Mouse (Mus musculus) heart, adult 2 months (tissue): ENCODE measurements around the gene Rpp30. TPM values are rescaled to one million over a fixed set of nuclear protein-coding genes. Genes with fewer than 3 reads are reported as not detected.
A peak's percentile ranks its signal among the peaks of the same experiment; 100 is the strongest.

ENCODE experiments used
- DNase-seq, 2 experiments: peaks; one replicate each; pipeline ENCODE4 v3.0.0; 2021
- H3K27ac ChIP-seq: fragments of 200-600 bp; 2 replicates; pipeline ENCODE4 v1.8.1; 2022
- H3K27me3 ChIP-seq: fragments of 200-500 bp; 2 replicates; pipeline ENCODE4 v1.6.1; 2012; ENCODE audit warnings: mild to moderate bottlenecking, low read length, inconsistent platforms, mixed read lengths; ENCODE audit not compliant: control insufficient read depth, insufficient read depth
- H3K36me3 ChIP-seq: fragments of 200-500 bp; 2 replicates; pipeline ENCODE4 v1.6.1; 2012; ENCODE audit warnings: low read length, inconsistent platforms; ENCODE audit not compliant: control insufficient read depth, insufficient read depth
- H3K4me1 ChIP-seq: fragments of 200-500 bp; 2 replicates; pipeline ENCODE4 v1.6.1; 2011; ENCODE audit warnings: low read length; ENCODE audit not compliant: control insufficient read depth, insufficient read depth
- H3K4me3 ChIP-seq: fragments of 200-600 bp; 2 replicates; pipeline ENCODE4 v1.8.1; 2022
- H3K79me2 ChIP-seq: fragments of 200-500 bp; replicated peaks from 2 replicates; pipeline ENCODE4 v1.6.1; 2012; ENCODE audit warnings: mild to moderate bottlenecking, inconsistent platforms, low read length, moderate library complexity, mixed read lengths; ENCODE audit not compliant: control insufficient read depth, insufficient read depth
- H3K9ac ChIP-seq: fragments of 200-500 bp; 2 replicates; pipeline ENCODE4 v1.6.1; 2012; ENCODE audit warnings: low read depth, mild to moderate bottlenecking, control low read depth, inconsistent platforms, low read length, mixed read lengths
- CTCF ChIP-seq: fragments of 200-600 bp; IDR thresholded peaks from 2 replicates; pipeline ENCODE4 v1.8.1; 2022; ENCODE audit warnings: antibody characterized with exemption, mild to moderate bottlenecking, moderate library complexity
- EP300 ChIP-seq: fragments of 200-500 bp; IDR thresholded peaks from 2 replicates; pipeline ENCODE4 v1.6.1; 2011; ENCODE audit warnings: low read depth, low read length, control low read depth; ENCODE audit not compliant: insufficient read depth
- POLR2A ChIP-seq: fragments of 200-500 bp; IDR thresholded peaks from 2 replicates; pipeline ENCODE4 v1.6.1; 2011; ENCODE audit warnings: mild to moderate bottlenecking, low read depth, low read length, control low read depth; ENCODE audit not compliant: insufficient read depth
- WGBS: fragments of 180-500 bp; shearing (Covaris S2); methylation state at CpG from one replicate; pipeline ENCODE4 v1.1.7; 2018; 5-methylcytosine and 5-hydroxymethylcytosine counted together
- intact Hi-C: fragments of 180-260 bp; cut with DNase I; formaldehyde crosslinking; loops from one replicate; pipeline ENCODE4 v1.15.1; 2025
- polyA plus RNA-seq: library from polyadenylated mRNA; depleted of rRNA; stranded (reverse); fragments of >200 nt; gene quantifications from 2 replicates; pipeline ENCODE4 v1.2.3, GENCODE M21; 2012
- total RNA-seq, 2 experiments: library from RNA; stranded (reverse); gene quantifications; 2 replicates each; pipeline ENCODE4 v1.2.3; 2021

Rpp30 gene
- total and polyA plus RNA-seq, 3 experiments = 5.3 to 12.7 (median 11.9) TPM

DNA sequence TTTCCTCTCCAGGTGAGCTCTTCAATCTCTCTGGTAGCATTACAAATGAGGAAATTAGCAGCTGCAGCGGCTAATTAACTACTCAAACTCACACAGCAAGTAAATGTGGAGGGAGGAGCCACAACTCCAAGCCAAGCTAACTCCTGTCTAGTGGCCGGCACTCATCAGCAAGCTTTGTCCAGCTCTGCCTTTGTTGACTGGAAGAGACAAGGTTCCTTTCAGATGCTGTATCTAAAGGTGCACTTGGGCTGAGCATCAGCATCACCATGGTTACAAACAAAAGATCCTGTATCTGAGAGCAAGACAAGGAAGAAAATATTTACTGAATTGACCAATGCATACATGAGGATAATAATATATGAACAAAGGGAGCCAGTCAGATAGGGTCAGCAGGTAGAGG, 46.7 kb downstream of the Rpp30 start:
- 38% methylated on average over 2 of the region's 2 CpGs for WGBS
- Histone ChIP-seq H3K4me3 (no peak overlapping the region), H3K4me1 (peaks cover 1% of the 10 kb centered on the region), H3K36me3 (no peaks in the 10 kb centered on the region), H3K79me2 (no peaks in the 10 kb centered on the region), H3K9ac (no peak overlapping the region), H3K27me3 (no peaks in the 10 kb centered on the region), H3K27ac (no peak overlapping the region)
- intact Hi-C loops = no loop called here
- TF ChIP-seq POLR2A (no peak), CTCF (no peak), EP300 (no peak)
- DNase-seq = no peak

GRCm38 (mm10) chr19:36131990-36132389, 48.5 kb downstream of the Rpp30 start:
- no peak for DNase-seq
- intact Hi-C loops = no loop called here
- Histone ChIP-seq H3K9ac (no peak overlapping the region), H3K4me3 (no peak overlapping the region), H3K4me1 (peaks cover 1% of the 10 kb centered on the region), H3K27ac (no peak overlapping the region), H3K27me3 (no peaks in the 10 kb centered on the region), H3K36me3 (no peaks in the 10 kb centered on the region), H3K79me2 (no peaks in the 10 kb centered on the region)
- WGBS = 42% methylated on average over 6 of the region's 6 CpGs
- TF ChIP-seq CTCF (no peak), EP300 (no peak), POLR2A (no peak)

- Histone ChIP-seq H3K27me3 (no peaks in the 10 kb centered on the region), H3K4me3 (no peak overlapping the region), H3K36me3 (no peaks in the 10 kb centered on the region), H3K4me1 (peaks cover 1% of the 10 kb centered on the region), H3K9ac (no peak overlapping the region), H3K79me2 (no peaks in the 10 kb centered on the region), H3K27ac (no peak overlapping the region)
- intact Hi-C loops = no loop called here
- DNase-seq = no peak
- TF ChIP-seq CTCF (no peak), POLR2A (no peak), EP300 (no peak)
- 90% methylated on average over 6 of the region's 6 CpGs for WGBS
These were observed 49.5 kb downstream of the Rpp30 start for GRCm38 (mm10) chr19:36133064-36133463.

- Histone ChIP-seq H3K36me3 (no peaks in the 10 kb centered on the region), H3K9ac (no peak overlapping the region), H3K27ac (no peak overlapping the region), H3K4me3 (no peak overlapping the region), H3K27me3 (no peaks in the 10 kb centered on the region), H3K4me1 (peaks cover 1% of the 10 kb centered on the region), H3K79me2 (no peaks in the 10 kb centered on the region)
- intact Hi-C loops = no loop called here
- TF ChIP-seq POLR2A (no peak), EP300 (no peak), CTCF (no peak)
- DNase-seq = no peak
- WGBS = 31% methylated on average over 5 of the region's 5 CpGs
These were observed 50.2 kb downstream of the Rpp30 start for GRCm38 (mm10) chr19:36133731-36134130.

DNA sequence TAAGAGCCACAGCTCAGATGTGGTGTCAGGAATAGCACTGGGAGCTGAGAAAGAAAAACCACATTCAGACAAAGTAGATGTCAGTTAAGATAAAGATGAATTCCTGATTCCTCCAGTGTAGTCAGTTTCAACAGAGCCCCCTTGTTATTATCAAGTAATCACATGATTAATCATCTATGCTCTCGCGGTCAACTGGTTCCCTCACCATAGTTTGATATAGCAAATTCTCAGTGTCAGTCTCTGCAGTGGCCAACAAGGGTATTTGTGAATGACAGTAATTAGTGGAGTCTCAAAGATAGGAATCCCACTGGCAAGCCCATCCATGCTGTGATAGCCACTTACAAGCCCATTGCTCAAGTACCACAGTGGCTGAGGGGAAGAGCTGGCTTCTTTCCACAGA, 60.1 kb downstream of the Rpp30 start:
- Histone ChIP-seq H3K4me1 (no peaks in the 10 kb centered on the region), H3K36me3 (no peaks in the 10 kb centered on the region), H3K79me2 (no peaks in the 10 kb centered on the region), H3K27me3 (no peaks in the 10 kb centered on the region), H3K9ac (no peak overlapping the region), H3K27ac (no peak overlapping the region), H3K4me3 (no peak overlapping the region)
- intact Hi-C loops = no loop called here
- 98% methylated on average over 2 of the region's 2 CpGs for WGBS
- no peak for DNase-seq
- TF ChIP-seq EP300 (no peak), POLR2A (no peak)

DNA sequence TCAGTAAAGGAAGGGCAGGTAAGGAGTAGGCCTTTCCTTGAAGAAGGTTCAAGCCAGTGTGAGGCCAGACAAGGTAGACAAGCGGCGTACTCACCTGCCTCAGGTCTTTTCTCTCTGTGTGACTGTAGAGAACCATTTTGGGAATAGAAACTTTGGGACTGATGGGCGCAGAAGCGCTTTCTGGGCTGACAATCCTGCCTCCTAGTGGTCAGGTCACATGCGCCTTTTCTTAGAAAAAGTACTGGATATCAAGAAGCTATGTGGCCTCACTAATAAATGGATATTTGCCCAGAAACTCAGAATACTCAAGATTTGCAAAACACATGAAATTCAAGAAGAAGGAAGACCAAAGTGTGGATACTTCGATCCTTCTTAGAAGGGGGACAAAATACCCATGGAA, 65.1 kb downstream of the Rpp30 start:
- 97% methylated on average over 6 of the region's 6 CpGs for WGBS
- no peaks in the 10 kb centered on the region for H3K79me2 ChIP-seq
- no peak overlapping the region for H3K27ac ChIP-seq
- intact Hi-C loops = no loop called here
- H3K4me1 ChIP-seq = no peaks in the 10 kb centered on the region
- no peaks in the 10 kb centered on the region for H3K36me3 ChIP-seq
- no peak overlapping the region for H3K4me3 ChIP-seq
- H3K9ac ChIP-seq = no peak overlapping the region
- no peak for TF ChIP-seq POLR2A
- peak; percentile 30 for TF ChIP-seq CTCF
- no peak for DNase-seq
- no peaks in the 10 kb centered on the region for H3K27me3 ChIP-seq
